Mouse (Mus musculus): ENCODE results near the gene Mybbp1a.

DNA sequence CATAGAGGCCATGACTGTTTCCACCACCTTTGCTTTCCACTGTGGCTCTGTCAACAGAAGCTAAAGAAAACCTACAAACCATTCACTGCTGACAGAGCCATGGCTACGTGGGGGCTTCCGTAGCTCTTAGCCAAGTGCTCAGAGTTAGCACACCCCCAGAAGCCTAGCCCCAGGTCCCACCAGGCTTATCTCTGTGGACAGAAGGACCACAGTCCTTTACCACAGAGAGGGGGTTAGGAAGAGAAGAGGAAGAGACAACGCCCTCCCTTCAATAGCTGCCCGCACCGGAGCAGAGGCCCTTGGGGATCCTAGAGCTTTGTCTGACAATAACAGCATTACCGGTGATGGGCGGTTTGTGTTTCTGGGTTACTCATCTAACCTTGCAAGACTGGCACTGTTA is 34.3 kb downstream of the Mybbp1a start:
- no peak for TF ChIP-seq CTCF (IDR thresholded peaks at IDR 0.05; ENCODE audit: insufficient read depth, low read length)
- TF ChIP-seq POLR2A (IDR thresholded peaks at IDR 0.05; ENCODE audit: borderline replicate concordance, extremely low read depth, low read depth, low read length) = no peak

All from lung, adult 2 months (tissue).